Mouse (Mus musculus) E14TG2a.4 (cell line): ENCODE measurements around the gene Igfbp1.

ENCODE experiments used
- H3K27me3 ChIP-seq: 2 replicates; pipeline ENCODE4 v1.6.1; 2014; ENCODE audit warnings: low read length, control low read depth; ENCODE audit not compliant: insufficient read depth
- H3K36me3 ChIP-seq: 2 replicates; pipeline ENCODE4 v1.6.1; 2014; ENCODE audit warnings: low read length, control low read depth; ENCODE audit not compliant: insufficient read depth
- H3K4me1 ChIP-seq: replicated peaks from 2 replicates; pipeline ENCODE4 v1.6.1; 2014; ENCODE audit warnings: low read depth, low read length, control low read depth
- H3K4me3 ChIP-seq: replicated peaks from 2 replicates; pipeline ENCODE4 v1.5.1; 2014; ENCODE audit warnings: mild to moderate bottlenecking, low read length
- H3K9me3 ChIP-seq: 2 replicates; pipeline ENCODE4 v1.6.1; 2014; ENCODE audit warnings: low read length, control low read depth
- CTCF ChIP-seq: conservative IDR thresholded peaks from 2 replicates; pipeline ENCODE4 v1.5.1; 2014; ENCODE audit warnings: low read length
- NANOG ChIP-seq: IDR thresholded peaks from 2 replicates; pipeline ENCODE4 v1.6.1; 2014; ENCODE audit warnings: borderline replicate concordance, low read length, mixed read lengths
- POU5F1 ChIP-seq: IDR thresholded peaks from 2 replicates; pipeline ENCODE4 v1.6.1; 2014; ENCODE audit warnings: low read length, borderline replicate concordance

Gene Igfbp1

GRCm38 (mm10) chr11:7198481-7199256, 1.1 kb downstream of the Igfbp1 start:
- Histone ChIP-seq H3K4me3 (no peak overlapping the region), H3K36me3 (no peaks in the 10 kb centered on the region), H3K9me3 (peaks cover 4% of the 10 kb centered on the region; the same call in 1 of the 2 replicates), H3K4me1 (peaks cover 19% of the 10 kb centered on the region; the same call in 1 of the 2 replicates), H3K27me3 (peaks cover 30% of the 10 kb centered on the region)
- no peak for TF ChIP-seq POU5F1
- no peak for TF ChIP-seq NANOG
- no peak for TF ChIP-seq CTCF

DNA sequence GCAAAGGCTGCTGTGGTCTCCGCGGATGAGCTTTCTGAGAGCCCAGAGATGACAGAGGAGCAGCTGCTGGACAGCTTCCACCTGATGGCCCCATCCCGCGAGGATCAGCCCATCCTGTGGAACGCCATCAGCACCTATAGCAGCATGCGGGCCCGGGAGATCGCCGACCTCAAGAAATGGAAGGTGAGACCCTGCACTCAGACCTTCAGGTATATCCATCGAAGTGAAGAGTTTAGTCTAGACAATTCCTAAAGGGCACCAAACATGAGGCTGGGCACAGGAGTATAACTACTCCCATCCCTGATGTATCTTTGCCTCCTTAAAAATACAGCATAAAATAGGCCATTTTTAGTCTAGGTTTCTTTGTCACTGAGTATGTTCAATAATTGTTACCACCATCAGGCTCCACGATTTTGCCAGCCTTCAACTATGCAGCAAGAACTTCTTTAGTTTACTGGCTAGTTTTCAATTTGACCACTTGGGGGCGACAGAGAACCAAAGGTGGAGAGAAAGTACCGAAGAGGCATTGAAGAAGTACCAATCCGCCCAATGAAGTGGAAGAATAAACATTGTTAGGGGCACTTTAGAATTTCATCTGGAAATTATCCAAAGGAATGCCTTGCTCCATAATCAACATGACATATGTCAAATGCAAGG, 2.3 kb downstream of the Igfbp1 start:
- H3K4me3 ChIP-seq: no peak overlapping the region
- H3K9me3 ChIP-seq: peaks cover 2% of the 10 kb centered on the region; the same call in 1 of the 2 replicates
- TF ChIP-seq NANOG (no peak), CTCF (peak; percentile 78), POU5F1 (no peak)
- no peaks in the 10 kb centered on the region for H3K36me3 ChIP-seq
- H3K4me1 ChIP-seq: peaks cover 19% of the 10 kb centered on the region; the same call in 1 of the 2 replicates
- peaks cover 24% of the 10 kb centered on the region for H3K27me3 ChIP-seq

- Histone ChIP-seq H3K27me3 (peaks cover 24% of the 10 kb centered on the region), H3K9me3 (no peaks in the 10 kb centered on the region), H3K4me1 (peaks cover 19% of the 10 kb centered on the region; the same call in 1 of the 2 replicates), H3K4me3 (no peak overlapping the region), H3K36me3 (no peaks in the 10 kb centered on the region)
- no peak for TF ChIP-seq POU5F1
- no peak for TF ChIP-seq NANOG
- TF ChIP-seq CTCF: no peak
Measured at GRCm38 (mm10) chr11:7200393-7200783, 2.8 kb downstream of the Igfbp1 start.

GRCm38 (mm10) chr11:7202206-7202605, 4.6 kb downstream of the Igfbp1 start:
- Histone ChIP-seq H3K4me3 (no peak overlapping the region), H3K36me3 (peaks cover 8% of the 10 kb centered on the region), H3K4me1 (peaks cover 19% of the 10 kb centered on the region; the same call in 1 of the 2 replicates), H3K9me3 (no peaks in the 10 kb centered on the region), H3K27me3 (peaks cover 23% of the 10 kb centered on the region)
- no peak for TF ChIP-seq CTCF
- TF ChIP-seq POU5F1: no peak
- TF ChIP-seq NANOG: no peak

DNA sequence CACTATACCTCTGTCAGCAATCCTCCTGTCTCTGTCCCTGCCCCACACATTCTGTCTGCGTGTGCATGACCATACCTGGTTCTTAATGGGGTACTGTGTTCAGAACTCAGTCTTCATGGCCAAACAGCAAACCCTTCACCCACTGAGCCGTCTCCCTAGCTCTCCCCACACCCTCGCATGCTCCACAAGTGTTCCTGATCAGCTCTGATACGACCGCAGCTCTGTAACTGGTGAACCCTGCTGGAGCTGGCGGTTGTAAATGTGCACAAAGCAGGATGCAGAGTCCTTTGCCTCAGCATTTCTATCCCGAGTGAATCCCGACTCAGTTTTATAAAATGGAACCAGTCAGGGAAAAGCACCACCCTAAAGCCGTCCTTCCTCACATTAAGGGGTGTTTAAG, 6.3 kb downstream of the Igfbp1 start:
- Histone ChIP-seq H3K4me3 (no peak overlapping the region), H3K4me1 (0 out of 2 replicates have a peak, but pooled peaks cover 7% of the 10 kb centered on the region), H3K36me3 (peaks cover 18% of the 10 kb centered on the region), H3K9me3 (0 out of 2 replicates have a peak, but pooled peaks cover 5% of the 10 kb centered on the region), H3K27me3 (peaks cover 12% of the 10 kb centered on the region)
- TF ChIP-seq NANOG (no peak), CTCF (no peak), POU5F1 (no peak)

DNA sequence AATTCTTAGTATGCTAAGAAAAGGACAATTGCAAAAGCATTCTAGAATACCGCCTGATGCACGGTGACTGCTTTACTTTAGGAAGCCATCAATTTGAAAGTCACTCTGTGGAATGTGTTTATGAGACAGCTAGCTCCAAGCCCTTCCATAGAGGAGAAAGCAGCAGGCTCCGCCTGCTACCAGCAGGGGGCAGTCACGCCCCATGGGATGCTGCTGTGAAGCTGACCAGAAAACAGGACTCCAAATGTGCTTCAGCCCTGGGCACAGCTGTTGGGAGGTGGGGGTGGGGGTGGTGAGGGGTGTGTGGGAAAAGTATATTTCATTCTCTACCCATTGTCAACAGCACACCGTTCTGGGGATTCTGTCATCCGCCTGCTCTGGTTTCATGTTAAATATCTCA, 12.8 kb downstream of the Igfbp1 start:
- Histone ChIP-seq H3K36me3 (peaks cover 31% of the 10 kb centered on the region), H3K27me3 (peaks cover 31% of the 10 kb centered on the region), H3K4me3 (no peak overlapping the region), H3K4me1 (peaks cover 26% of the 10 kb centered on the region), H3K9me3 (peaks cover 29% of the 10 kb centered on the region; the same call in 1 of the 2 replicates)
- TF ChIP-seq NANOG (no peak), CTCF (peak; percentile 72), POU5F1 (no peak)

DNA sequence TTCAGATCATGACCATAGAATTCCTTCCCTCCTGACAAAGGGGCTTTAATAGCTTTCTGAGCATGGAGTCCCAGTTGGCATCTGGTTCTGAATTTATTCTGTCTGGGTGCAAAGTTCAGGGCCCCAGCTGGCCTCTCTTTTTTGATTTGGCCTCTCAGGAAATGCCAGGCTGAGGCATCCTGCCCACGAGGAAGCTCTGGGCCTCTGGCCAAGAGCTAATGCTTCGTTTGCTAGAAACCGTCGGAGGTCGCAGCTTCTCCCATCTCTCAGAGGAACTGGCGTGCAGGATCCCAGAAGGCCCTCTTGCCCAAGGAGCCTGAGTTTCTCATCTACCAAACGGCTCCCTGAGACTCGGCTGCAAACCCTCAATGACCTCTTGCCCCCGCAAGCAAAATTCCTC, 13.6 kb downstream of the Igfbp1 start:
- Histone ChIP-seq H3K4me3 (no peak overlapping the region), H3K9me3 (peaks cover 29% of the 10 kb centered on the region; the same call in 1 of the 2 replicates), H3K27me3 (peaks cover 31% of the 10 kb centered on the region), H3K4me1 (peaks cover 26% of the 10 kb centered on the region), H3K36me3 (peaks cover 31% of the 10 kb centered on the region)
- TF ChIP-seq NANOG (no peak), POU5F1 (no peak), CTCF (no peak)

DNA sequence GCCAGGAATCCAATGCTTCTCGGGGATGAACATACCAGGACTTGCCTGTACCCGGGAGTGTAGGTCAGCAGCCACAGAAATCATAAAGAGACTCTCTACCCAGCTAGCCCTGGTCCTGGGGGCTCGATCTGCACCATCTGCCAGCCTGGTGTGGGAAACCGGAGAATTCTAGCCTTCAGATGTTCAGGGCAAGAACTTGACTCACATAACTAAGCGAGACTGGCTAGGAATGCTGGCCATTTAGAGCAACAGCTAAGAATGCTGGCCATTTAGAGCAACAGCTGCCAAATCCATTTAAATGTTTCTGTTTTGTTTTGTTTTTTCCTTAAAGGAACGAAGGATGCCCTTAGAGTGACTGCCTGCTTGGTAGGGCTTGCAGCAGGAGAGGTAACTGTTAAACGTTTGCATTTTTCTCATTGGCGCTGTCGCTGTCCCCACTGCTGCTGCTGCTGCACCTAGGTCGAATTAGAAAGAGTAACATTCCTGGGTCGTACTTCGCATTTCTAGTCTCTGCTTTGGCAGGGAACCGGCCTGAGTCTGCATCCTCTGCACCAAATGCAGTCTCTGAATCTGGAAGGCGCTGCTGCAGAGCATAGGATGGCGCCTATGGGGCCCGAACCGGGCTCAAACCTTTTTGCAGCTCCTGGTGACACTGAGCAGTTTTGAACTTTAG, 14.7 kb downstream of the Igfbp1 start:
- Histone ChIP-seq H3K4me1 (peaks cover 26% of the 10 kb centered on the region), H3K4me3 (peak overlapping the region; percentile 84), H3K27me3 (peaks cover 31% of the 10 kb centered on the region), H3K36me3 (peaks cover 23% of the 10 kb centered on the region), H3K9me3 (peaks cover 29% of the 10 kb centered on the region; the same call in 1 of the 2 replicates)
- TF ChIP-seq CTCF (no peak), NANOG (no peak), POU5F1 (no peak)

DNA sequence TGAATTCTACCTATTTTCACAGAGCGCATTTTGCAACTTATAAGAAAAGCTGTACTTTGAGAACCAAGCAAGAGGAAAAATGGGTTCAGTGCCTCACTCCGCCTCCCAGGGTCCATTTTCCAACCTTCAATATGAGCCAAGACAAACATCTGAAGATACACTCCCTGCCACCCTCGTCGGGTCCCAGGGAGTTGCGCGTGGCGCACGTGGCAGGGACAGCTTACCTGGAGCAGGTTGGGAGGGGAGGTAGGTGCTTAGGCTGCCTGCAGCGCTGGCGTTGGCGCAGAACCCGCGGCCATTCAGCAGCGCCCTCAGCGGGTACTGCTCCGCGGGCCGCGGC, 15.5 kb downstream of the Igfbp1 start:
- H3K4me3 ChIP-seq: peak overlapping the region; percentile 84
- TF ChIP-seq NANOG: no peak
- TF ChIP-seq POU5F1: no peak
- TF ChIP-seq CTCF: no peak
- peaks cover 29% of the 10 kb centered on the region; the same call in 1 of the 2 replicates for H3K9me3 ChIP-seq
- peaks cover 20% of the 10 kb centered on the region for H3K36me3 ChIP-seq
- H3K27me3 ChIP-seq: peaks cover 31% of the 10 kb centered on the region
- H3K4me1 ChIP-seq: peaks cover 26% of the 10 kb centered on the region
